Mouse (Mus musculus) thymus, adult 2 months (tissue): ENCODE data around the gene Apoc2. TPM values are rescaled to one million over a fixed set of nuclear protein-coding genes. Genes with fewer than 3 reads are reported as not detected.
A peak's percentile ranks its signal among the peaks of the same experiment; 100 is the strongest.

ENCODE experiments used
- DNase-seq: peaks from one replicate; pipeline ENCODE4 v3.0.0; 2021
- H3K27ac ChIP-seq: fragments of 200-500 bp; 2 replicates; pipeline ENCODE4 v1.5.1; 2012; ENCODE audit warnings: low read length, control low read depth; ENCODE audit not compliant: control insufficient read depth, insufficient read depth
- H3K27me3 ChIP-seq: fragments of 200-500 bp; 2 replicates; pipeline ENCODE4 v1.6.1; 2012; ENCODE audit warnings: mild to moderate bottlenecking, low read length, moderate library complexity, mixed read lengths; ENCODE audit not compliant: control insufficient read depth, insufficient read depth
- H3K36me3 ChIP-seq: fragments of 200-500 bp; 2 replicates; pipeline ENCODE4 v1.6.1; 2012; ENCODE audit warnings: mild to moderate bottlenecking, low read length, moderate library complexity; ENCODE audit not compliant: control insufficient read depth, insufficient read depth
- H3K4me1 ChIP-seq: fragments of 200-500 bp; replicated peaks from 2 replicates; pipeline ENCODE4 v1.6.1; 2012; ENCODE audit warnings: low read length; ENCODE audit not compliant: control insufficient read depth, insufficient read depth
- H3K4me3 ChIP-seq: fragments of 200-500 bp; 2 replicates; pipeline ENCODE4 v1.5.1; 2012; ENCODE audit warnings: mild to moderate bottlenecking, low read length, control low read depth, moderate library complexity; ENCODE audit not compliant: control insufficient read depth, insufficient read depth
- CTCF ChIP-seq: fragments of 200-500 bp; IDR thresholded peaks from 2 replicates; pipeline ENCODE4 v1.5.1; 2012; ENCODE audit warnings: mild to moderate bottlenecking, control low read depth, low read length, moderate library complexity, borderline replicate concordance; ENCODE audit not compliant: control insufficient read depth, poor library complexity, insufficient read depth; ENCODE audit errors: extremely low read depth
- POLR2A ChIP-seq: fragments of 200-500 bp; IDR thresholded peaks from 2 replicates; pipeline ENCODE4 v1.6.1; 2012; ENCODE audit warnings: mild to moderate bottlenecking, low read length, control low read depth, moderate library complexity; ENCODE audit not compliant: control insufficient read depth, poor library complexity, insufficient read depth; ENCODE audit errors: extremely low read depth
- WGBS: fragments of 180-500 bp; shearing (Covaris S2); methylation state at CpG from one replicate; pipeline ENCODE4 v1.1.7; 2018; 5-methylcytosine and 5-hydroxymethylcytosine counted together
- polyA plus RNA-seq: library from polyadenylated mRNA; depleted of rRNA; stranded (reverse); fragments of >200 nt; gene quantifications from 2 replicates; pipeline ENCODE4 v1.2.3, GENCODE M21; 2012; rRNA removed

Gene Apoc2
- polyA plus RNA-seq, 1 experiment = 6.7 TPM

DNA sequence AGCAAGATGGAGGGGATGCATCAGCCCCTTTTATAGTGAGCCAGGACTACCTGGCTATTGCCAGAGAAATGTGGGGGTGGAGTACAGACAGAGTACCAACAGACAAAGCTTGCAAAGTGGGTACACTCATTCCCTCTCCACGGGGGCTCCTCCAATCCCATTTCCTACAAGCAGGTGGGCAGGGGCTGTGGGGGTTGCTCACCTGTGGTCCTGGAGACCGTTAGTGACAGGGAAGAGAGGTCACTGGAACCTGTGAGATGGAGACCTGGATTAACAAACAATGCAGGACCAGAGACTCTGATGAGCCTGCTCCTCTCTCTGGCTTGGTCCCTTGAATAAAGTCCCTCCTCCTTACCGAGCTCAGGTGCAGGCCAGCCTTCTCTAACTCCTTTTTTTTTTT is 50.0 kb downstream of the Apoc2 start:
- TF ChIP-seq POLR2A (no peak), CTCF (no peak)
- Histone ChIP-seq H3K36me3 (no peaks in the 10 kb centered on the region; the same call in 1 of the 2 replicates), H3K4me3 (no peak overlapping the region), H3K27ac (0 out of 2 replicates have a peak overlapping the region, but pooled peaks have one; percentile 36), H3K4me1 (peaks cover 13% of the 10 kb centered on the region), H3K27me3 (no peaks in the 10 kb centered on the region)
- no peak for DNase-seq
- 77% methylated on average over 3 of the region's 3 CpGs for WGBS

DNA sequence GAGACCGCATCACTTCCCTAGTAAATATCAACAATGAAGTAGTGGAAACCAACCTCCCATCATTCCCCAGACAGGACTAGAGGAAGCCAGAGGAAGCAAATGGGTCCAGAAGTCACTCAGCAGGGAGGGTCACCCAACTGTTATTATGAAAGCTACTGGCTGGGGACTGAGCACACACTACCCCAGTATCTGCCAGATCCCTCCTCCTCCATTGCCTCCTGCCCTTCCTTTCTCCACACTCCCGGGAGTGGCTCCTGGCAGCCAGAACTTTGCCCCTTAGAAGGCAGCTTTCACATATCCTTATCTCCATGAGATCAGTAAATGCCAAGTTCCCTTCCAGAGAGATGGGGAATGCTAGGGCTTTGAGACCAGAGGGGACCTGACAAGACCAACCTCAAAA is 54.3 kb downstream of the Apoc2 start:
- no peak overlapping the region for H3K4me3 ChIP-seq

DNA sequence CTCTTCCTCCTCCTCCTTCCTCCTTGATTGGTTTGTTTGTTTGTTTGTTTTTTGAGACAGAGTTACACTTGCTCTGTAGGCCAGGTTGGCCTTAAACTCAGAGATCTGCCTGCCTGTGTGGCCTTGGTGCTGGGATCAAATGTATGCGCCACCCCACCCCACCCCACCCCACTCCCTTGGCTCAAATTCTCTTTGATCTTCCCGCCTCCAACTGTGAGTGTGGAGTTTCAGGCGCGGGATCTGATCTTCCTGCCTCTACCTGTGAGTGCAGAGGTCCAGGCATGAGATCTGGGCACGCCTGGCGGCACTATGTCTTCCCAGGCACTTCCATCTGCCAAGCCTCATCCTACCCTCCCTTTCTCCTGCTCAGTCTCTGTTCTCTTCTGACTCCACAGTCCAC is 55.5 kb downstream of the Apoc2 start:
- TF ChIP-seq CTCF (no peak), POLR2A (no peak)
- H3K4me3 ChIP-seq = no peak overlapping the region
- no peak overlapping the region for H3K27ac ChIP-seq
- no peaks in the 10 kb centered on the region for H3K4me1 ChIP-seq
- H3K27me3 ChIP-seq = no peaks in the 10 kb centered on the region
- no peaks in the 10 kb centered on the region for H3K36me3 ChIP-seq
- 91% methylated on average over 6 of the region's 6 CpGs for WGBS
- DNase-seq = no peak

More for the DNA sequence above, 54.3 kb downstream of the Apoc2 start:
- Histone ChIP-seq H3K27me3 (no peaks in the 10 kb centered on the region), H3K36me3 (no peaks in the 10 kb centered on the region), H3K27ac (no peak overlapping the region), H3K4me1 (peaks cover 8% of the 10 kb centered on the region)
- TF ChIP-seq POLR2A (no peak), CTCF (no peak)
- WGBS = 88% methylated on average over 2 of the region's 2 CpGs
- no peak for DNase-seq

Other genes starting within 250 kb of the Apoc2 start
- gene Mark4, start 219.1 kb downstream of the Apoc2 start, polyA plus RNA-seq = 36.3 and 48.8 TPM in 2 replicates
- gene Exoc3l2, start 214.6 kb downstream of the Apoc2 start, polyA plus RNA-seq = 0.94 and 1.0 TPM in 2 replicates
- gene Bloc1s3, start 169.6 kb downstream of the Apoc2 start, polyA plus RNA-seq = 13.2 and 15.5 TPM in 2 replicates
- gene Trappc6a, start 169.5 kb downstream of the Apoc2 start, polyA plus RNA-seq = 86.7 and 90.2 TPM in 2 replicates
- gene Nkpd1, start 160.1 kb downstream of the Apoc2 start, polyA plus RNA-seq = 1.1 and 1.2 TPM in 2 replicates
- gene Ppp1r37, start 114.9 kb downstream of the Apoc2 start, polyA plus RNA-seq = 130 and 137 TPM in 2 replicates
- gene Zfp296, start 100.7 kb downstream of the Apoc2 start, polyA plus RNA-seq = 4.5 and 4.7 TPM in 2 replicates
- gene Gemin7, start 100.3 kb downstream of the Apoc2 start, polyA plus RNA-seq = 121 and 130 TPM in 2 replicates
- 240 and 315 TPM in 2 replicates for gene Clasrp, start 73.5 kb downstream of the Apoc2 start, polyA plus RNA-seq
- 66.9 and 75.6 TPM in 2 replicates for gene Relb, start 48.5 kb downstream of the Apoc2 start, polyA plus RNA-seq
- 136 and 142 TPM in 2 replicates for gene Clptm1, start 12.9 kb downstream of the Apoc2 start, polyA plus RNA-seq
- not detected in 2 replicates for gene Gm44805, start 3.5 kb upstream of the Apoc2 start, polyA plus RNA-seq
- gene Apoc4, start 3.5 kb upstream of the Apoc2 start, polyA plus RNA-seq = 1.5 and 6.2 TPM in 2 replicates
- gene Apoc1, start 14.7 kb upstream of the Apoc2 start, polyA plus RNA-seq = 24.8 and 38.0 TPM in 2 replicates
- 1,583 and 2,086 TPM in 2 replicates for gene Apoe, start 21.2 kb upstream of the Apoc2 start, polyA plus RNA-seq
- 109 and 120 TPM in 2 replicates for gene Tomm40, start 37.5 kb upstream of the Apoc2 start, polyA plus RNA-seq
- gene Nectin2, start 72.5 kb upstream of the Apoc2 start, polyA plus RNA-seq = 10.0 and 11.4 TPM in 2 replicates
- gene Bcam, start 93.1 kb upstream of the Apoc2 start, polyA plus RNA-seq = 36.4 and 55.5 TPM in 2 replicates
- 2.4 and 2.8 TPM in 2 replicates for gene Cblc, start 118.9 kb upstream of the Apoc2 start, polyA plus RNA-seq
- 54.4 and 67.2 TPM in 2 replicates for gene Bcl3, start 144.8 kb upstream of the Apoc2 start, polyA plus RNA-seq
- 0.36 and 0.57 TPM in 2 replicates for gene Gm19345, start 174.1 kb upstream of the Apoc2 start, polyA plus RNA-seq
- gene Ceacam16, start 183.4 kb upstream of the Apoc2 start, polyA plus RNA-seq = 3.3 and 3.9 TPM in 2 replicates
- 0.30 and 0.36 TPM in 2 replicates for gene Ceacam19, start 210.0 kb upstream of the Apoc2 start, polyA plus RNA-seq
- gene Pvr, start 243.2 kb upstream of the Apoc2 start, polyA plus RNA-seq = 74.9 and 82.4 TPM in 2 replicates